Mouse (Mus musculus) adrenal gland, adult 8-10 months (tissue): ENCODE measurements around the gene Hsfy2. TPM values are rescaled to one million over a fixed set of nuclear protein-coding genes. Genes with fewer than 3 reads are reported as not detected.

ENCODE experiments used
- DNase-seq: peaks from one replicate; pipeline ENCODE4 v3.0.0; 2022
- total RNA-seq, 4 experiments: library from RNA; stranded (reverse); gene quantifications; 2 replicates each; pipeline ENCODE4 v1.2.4; 2022

The Hsfy2 gene
- not detected for total RNA-seq

DNA sequence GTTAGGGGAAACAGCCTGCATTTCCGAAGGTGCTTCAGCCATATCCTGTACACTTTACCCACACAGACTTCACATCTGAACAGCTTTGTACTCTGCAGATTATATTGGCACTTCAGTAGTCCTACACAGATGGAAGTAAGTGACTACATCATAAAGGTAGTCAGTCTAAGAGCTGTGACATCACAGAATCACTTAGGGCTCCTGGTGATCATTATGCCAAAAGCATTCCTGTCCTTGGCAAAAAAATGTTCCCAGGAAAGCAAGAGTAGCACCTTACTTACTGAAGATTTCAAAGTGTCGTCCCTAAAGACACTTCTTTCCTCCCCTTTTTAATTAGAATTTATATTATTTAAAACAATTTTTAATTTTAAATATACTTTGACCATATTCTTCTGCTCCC, at the start of gene Hsfy2:
Hsfy2 (minus strand) TSS at position 101 of the 400 bp plus-strand sequence.
- DNase-seq, result no peak

DNA sequence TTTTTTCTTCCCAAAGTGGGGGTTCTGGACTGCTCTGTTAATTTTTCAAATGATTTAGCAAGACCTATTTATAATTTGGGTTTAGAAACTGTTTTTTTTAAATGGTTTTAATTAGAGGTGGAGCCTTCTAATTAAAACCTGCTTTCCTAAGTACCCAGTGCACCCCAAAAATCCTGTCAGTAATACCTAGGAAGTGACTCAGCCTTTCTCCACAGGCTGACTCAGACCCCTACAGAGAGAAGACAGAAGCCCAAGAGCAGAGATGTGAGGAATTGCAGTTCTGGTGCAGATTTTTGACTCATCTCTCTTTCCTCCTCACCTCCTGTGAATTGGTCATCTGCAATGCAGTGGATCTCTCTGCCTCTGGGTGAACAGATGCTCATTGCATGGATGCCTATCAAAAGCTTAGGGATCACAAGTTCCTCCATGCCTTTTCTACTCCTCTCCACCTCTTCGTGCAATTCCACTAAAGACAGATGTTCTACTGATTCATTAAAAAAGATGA, 47.9 kb upstream of the Hsfy2 start:
- DNase-seq, result no peak

DNA sequence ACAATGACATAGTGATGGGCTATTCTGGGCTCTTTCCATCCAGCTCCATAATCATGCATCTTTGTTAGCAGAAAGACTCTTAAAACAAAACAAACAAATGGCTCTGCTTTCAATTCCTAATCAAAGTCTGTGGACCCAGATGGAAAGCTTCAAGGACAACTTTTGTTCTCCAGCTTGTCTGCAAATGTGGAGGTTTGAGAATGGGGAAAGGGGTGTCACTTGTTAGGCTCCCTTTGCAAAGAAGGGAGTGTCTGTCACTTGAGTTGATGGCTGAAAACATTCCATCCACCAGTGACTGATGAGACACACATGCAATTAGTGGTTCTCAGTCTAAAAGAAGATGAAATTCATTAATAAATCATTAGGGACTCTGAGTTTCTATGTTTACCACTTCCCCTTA, 47.3 kb upstream of the Hsfy2 start:
- no peak for DNase-seq

DNA sequence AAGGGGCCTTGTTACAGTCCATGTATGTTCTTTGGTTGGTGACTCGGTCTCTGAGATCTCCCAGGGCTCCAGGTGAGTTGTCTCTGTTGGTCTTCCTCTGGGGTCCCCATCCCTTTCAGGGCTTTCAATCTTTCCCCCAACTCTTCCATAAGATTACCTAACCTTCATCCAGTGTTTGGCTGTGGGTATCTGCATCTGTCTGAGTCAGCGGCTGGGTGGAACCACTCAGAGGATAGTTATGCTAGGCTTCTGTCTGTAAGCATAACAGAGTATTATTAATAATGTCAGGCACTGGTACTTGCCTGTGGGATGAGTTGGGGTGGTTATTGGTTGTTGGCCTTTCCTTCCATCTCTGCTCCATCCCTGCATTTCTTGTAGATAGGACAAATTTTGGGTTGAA, 44.0 kb upstream of the Hsfy2 start:
- no peak for DNase-seq

DNA sequence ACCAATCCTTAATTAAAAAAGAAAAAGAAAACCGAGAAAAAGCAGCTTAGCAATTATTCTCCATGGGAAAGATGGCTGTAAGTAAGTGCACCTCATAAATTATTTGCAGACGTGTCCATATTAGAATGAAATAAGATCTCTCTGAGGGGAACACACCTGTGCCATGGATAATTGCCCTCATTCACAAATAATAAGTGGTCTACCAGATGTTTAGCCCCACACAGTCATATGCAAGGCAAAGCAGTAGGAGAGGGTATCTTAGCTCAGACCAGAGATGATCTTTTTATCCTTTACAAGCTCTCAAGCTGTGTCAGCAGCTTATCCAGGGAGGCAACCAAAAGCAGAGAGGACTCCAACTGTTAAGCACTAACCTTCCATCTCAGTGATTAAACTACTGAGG, 38.0 kb upstream of the Hsfy2 start:
- DNase-seq, result no peak

DNA sequence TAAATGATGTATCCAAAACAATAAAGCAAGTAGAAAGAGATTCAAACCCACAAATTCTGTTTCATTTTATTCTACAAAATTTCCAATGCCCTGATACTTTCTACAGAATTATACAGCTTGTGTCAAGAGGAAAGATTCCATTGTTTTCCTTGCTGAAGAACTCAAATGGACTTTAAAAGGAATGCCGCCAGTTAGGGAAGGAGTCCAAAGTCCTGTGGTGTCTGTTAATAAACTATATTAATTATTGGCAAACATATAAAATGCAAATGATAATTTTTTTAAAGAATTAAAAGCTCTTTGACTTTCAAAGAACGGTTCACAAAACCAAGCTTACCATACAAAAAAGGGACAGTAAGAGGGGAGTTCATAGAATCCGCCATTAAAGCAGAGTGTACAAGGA, 37.4 kb upstream of the Hsfy2 start:
- DNase-seq, result no peak

DNA sequence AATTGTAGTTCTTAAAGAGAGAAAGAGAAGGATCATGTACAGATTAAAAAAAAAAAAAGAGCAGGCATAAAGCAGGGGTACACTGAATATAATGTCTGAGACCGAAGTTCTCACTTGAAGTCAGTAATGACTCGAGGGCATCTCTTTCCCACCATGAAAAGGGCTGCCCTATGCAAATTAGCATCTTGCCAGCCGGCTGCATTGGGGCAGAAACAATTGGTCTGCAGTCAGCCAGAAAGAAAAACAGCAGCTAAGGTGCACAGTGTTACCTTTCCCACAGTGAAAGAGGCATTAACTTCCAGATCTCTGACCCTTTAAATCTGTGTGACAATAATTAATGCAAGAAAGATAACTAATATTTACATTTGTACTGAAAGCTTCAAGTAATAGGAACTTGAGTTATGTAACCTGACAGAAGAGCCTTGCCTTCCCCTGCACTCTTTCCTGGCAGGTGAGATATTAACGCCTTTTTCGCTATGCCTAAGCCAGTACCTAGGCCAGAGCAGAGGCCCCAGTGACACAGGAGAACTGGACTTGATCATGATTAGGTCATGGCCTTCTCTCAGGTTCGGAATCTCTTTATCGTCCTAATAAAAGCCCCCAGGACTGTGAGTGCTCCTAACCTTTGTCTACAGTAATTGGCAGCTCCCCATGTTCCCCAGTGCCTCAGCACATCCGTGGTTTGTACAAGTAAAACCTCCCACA, 34.2 kb upstream of the Hsfy2 start:
- DNase-seq, result no peak

DNA sequence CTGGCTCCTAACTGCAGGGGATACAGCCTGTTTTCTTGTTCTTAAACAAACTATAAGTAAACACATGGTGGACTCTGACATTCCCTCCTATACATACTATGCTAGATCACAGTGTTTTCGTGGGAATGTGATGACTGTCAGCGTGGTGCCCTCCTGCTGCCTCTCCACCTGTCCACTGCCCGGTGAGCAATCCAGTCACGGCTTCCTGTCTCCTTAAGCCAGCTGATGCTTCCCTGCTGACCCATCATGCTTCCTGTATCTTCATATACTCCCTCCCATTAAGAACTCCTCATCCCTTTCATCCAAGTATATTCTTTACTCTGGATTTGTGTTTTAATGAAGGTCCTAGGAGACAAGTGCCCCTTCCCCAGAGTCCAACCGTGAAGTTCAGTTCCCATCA, 33.3 kb upstream of the Hsfy2 start:
- no peak for DNase-seq

DNA sequence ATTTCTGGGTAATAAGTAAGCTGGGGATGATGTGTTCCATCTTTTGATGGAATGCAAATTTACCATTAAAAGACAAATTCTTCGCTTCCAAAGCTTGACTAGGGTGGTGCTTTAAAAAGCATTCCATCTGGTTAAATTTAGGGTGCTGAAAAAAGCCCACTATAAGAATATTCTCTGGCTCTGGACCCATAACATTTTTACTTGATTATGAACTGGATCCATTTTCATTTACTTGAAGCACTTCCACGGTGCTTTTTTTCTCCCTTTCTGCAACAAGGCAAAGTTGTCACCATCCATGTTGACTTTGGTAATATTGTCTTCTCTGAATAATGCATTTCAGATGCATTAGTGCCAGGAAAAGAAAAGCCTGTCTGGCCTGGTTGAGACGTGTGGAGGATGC, 27.4 kb upstream of the Hsfy2 start:
- DNase-seq, result no peak

DNA sequence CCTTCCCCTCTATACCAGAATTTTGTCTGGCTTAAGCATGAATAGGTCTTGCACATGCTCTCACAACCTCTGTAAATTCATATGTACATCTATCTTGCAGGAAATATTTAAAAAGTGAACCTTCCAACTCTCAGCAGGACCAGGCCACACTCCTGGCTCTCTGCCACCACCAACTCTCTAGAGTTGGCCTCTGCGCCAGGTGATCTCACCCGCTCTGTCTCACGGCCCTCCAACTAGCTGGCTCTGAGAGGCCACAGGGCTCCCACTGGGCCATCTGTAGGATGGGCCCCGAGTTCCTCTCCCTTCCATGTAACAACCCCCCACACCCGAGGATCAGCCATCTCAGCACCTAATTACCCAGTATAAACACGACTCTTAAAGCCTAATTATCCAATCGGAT, 10.4 kb downstream of the Hsfy2 start:
- no peak for DNase-seq

DNA sequence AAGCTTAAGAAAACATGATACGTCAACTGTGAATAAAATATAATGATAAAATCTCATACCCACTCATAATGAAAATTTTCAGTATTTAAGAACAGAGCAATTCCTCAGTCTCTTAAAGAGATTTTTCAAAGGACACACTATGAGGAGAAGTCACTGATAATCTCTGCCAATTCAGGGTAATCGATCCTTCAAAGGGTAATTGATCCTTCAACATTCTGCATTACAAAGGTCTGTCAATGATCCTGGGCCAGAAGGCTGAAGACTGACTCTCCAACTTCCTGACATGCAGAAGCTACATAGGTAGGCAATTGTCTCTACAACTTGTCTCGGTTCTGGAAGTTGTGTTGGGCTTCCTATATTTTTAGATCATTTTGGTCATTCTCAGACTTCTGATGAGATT, 12.9 kb downstream of the Hsfy2 start:
- no peak for DNase-seq

DNA sequence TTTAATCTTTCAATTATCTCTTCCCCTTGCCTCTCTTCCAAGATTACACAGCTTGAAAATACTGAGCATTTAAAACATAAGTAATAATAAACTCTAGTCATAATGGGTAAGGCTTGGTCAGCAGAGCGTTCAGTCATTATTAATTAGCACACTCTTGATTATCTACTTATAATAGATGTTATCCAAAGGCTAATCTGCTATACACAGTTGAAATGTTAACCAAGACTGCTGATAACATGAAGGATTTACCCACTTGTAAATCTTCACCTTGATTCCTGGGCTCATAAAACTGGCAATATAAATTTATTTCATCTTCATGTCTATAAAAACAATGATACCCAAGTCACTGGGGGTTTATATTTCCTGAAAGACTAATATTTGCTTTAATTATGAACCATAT, 24.9 kb downstream of the Hsfy2 start:
- no peak for DNase-seq
